Mouse (Mus musculus) ovary, postnatal 14 days (tissue): ENCODE measurements around the gene Abca12.

Source experiments
- DNase-seq: peaks from one replicate; pipeline ENCODE4 v3.0.0; 2022; ENCODE audit warnings: low spot score

Abca12 gene

GRCm38 (mm10) chr1:71414810-71415209 lies at the start of gene Abca12:
Gene Abca12, minus strand, starts transcription at chr1:71414910.
- DNase-seq, result no peak

- DNase-seq, result no peak
Observed at GRCm38 (mm10) chr1:71457961-71458360, 43.3 kb upstream of the Abca12 start.

GRCm38 (mm10) chr1:71447424-71447823 lies 32.7 kb upstream of the Abca12 start:
- DNase-seq, result no peak

- no peak for DNase-seq
Observed at GRCm38 (mm10) chr1:71421741-71422333, 7.1 kb upstream of the Abca12 start.

- DNase-seq, result no peak
Observed at GRCm38 (mm10) chr1:71418467-71418866, 3.8 kb upstream of the Abca12 start.

GRCm38 (mm10) chr1:71417951-71418350 lies 3.2 kb upstream of the Abca12 start:
- no peak for DNase-seq

- DNase-seq, result no peak
Observed at GRCm38 (mm10) chr1:71414084-71414483, 626 bp downstream of the Abca12 start.

GRCm38 (mm10) chr1:71413114-71413513 lies 1.6 kb downstream of the Abca12 start:
- no peak for DNase-seq

GRCm38 (mm10) chr1:71407711-71408110 lies 7.0 kb downstream of the Abca12 start:
- no peak for DNase-seq

- DNase-seq, result no peak
Observed at GRCm38 (mm10) chr1:71397635-71398034, 17.1 kb downstream of the Abca12 start.

- no peak for DNase-seq
Observed at GRCm38 (mm10) chr1:71396105-71396504, 18.6 kb downstream of the Abca12 start.

- DNase-seq, result no peak
Observed at GRCm38 (mm10) chr1:71394177-71394576, 20.5 kb downstream of the Abca12 start.

- DNase-seq, result no peak
Observed at GRCm38 (mm10) chr1:71393489-71393888, 21.2 kb downstream of the Abca12 start.

- DNase-seq, result no peak
Observed at GRCm38 (mm10) chr1:71392463-71392862, 22.2 kb downstream of the Abca12 start.

- DNase-seq, result no peak
Observed at GRCm38 (mm10) chr1:71386593-71386992, 28.1 kb downstream of the Abca12 start.

- no peak for DNase-seq
Observed at GRCm38 (mm10) chr1:71384098-71384497, 30.6 kb downstream of the Abca12 start.

- DNase-seq, result no peak
Observed at GRCm38 (mm10) chr1:71373090-71373489, 41.6 kb downstream of the Abca12 start.

GRCm38 (mm10) chr1:71370266-71370665 lies 44.4 kb downstream of the Abca12 start:
- DNase-seq, result no peak

- DNase-seq, result no peak
Observed at GRCm38 (mm10) chr1:71367770-71368169, 46.9 kb downstream of the Abca12 start.

GRCm38 (mm10) chr1:71342861-71343554 lies 71.7 kb downstream of the Abca12 start:
- DNase-seq, result no peak

GRCm38 (mm10) chr1:71342261-71342594 lies 72.5 kb downstream of the Abca12 start:
- no peak for DNase-seq

- DNase-seq, result no peak
Observed at GRCm38 (mm10) chr1:71341370-71342260, 73.1 kb downstream of the Abca12 start.
